Mouse (Mus musculus): ENCODE results near the gene Epn2. TPM values are rescaled to one million over a fixed set of nuclear protein-coding genes. Genes with fewer than 3 reads are reported as not detected.
A peak's percentile ranks its signal among the peaks of the same experiment; 100 is the strongest.

The Epn2 gene
- polyA plus RNA-seq, 1 experiment, result 84.5 TPM

- 3% methylated on average over 17 of the region's 17 CpGs for WGBS
These were observed 925 bp downstream of the Epn2 start for GRCm38 (mm10) chr11:61578541-61578982.

GRCm38 (mm10) chr11:61577991-61578390 lies 1.5 kb downstream of the Epn2 start:
- Histone ChIP-seq H3K4me1 (ENCODE audit: control insufficient read depth, insufficient read depth, low read length) (peaks cover 6% of the 10 kb centered on the region; the same call in 1 of the 2 replicates), H3K4me3 (replicated peaks; ENCODE audit: extremely low read depth, low read depth, low read length) (peak overlapping the region; percentile 70)
- 8% methylated on average over 5 of the region's 5 CpGs for WGBS
- TF ChIP-seq POLR2A (IDR thresholded peaks at IDR 0.05; ENCODE audit: borderline replicate concordance, extremely low read depth, low read depth, low read length), result no peak
- no peak for TF ChIP-seq CTCF (IDR thresholded peaks at IDR 0.05; ENCODE audit: insufficient read depth, low read length)
- no peak for DNase-seq

More at GRCm38 (mm10) chr11:61578541-61578982, 925 bp downstream of the Epn2 start:
- Histone ChIP-seq H3K4me1 (ENCODE audit: control insufficient read depth, insufficient read depth, low read length) (peaks cover 4% of the 10 kb centered on the region; the same call in 1 of the 2 replicates), H3K4me3 (replicated peaks; ENCODE audit: extremely low read depth, low read depth, low read length) (peak overlapping the region; percentile 70)
- peak; percentile 63 for DNase-seq
- TF ChIP-seq POLR2A (IDR thresholded peaks at IDR 0.05; ENCODE audit: borderline replicate concordance, extremely low read depth, low read depth, low read length) (no peak), CTCF (IDR thresholded peaks at IDR 0.05; ENCODE audit: insufficient read depth, low read length) (no peak)

- Histone ChIP-seq H3K4me1 (ENCODE audit: control insufficient read depth, insufficient read depth, low read length) (peaks cover 6% of the 10 kb centered on the region; the same call in 1 of the 2 replicates), H3K4me3 (replicated peaks; ENCODE audit: extremely low read depth, low read depth, low read length) (no peak overlapping the region)
- DNase-seq, result no peak
- TF ChIP-seq POLR2A (IDR thresholded peaks at IDR 0.05; ENCODE audit: borderline replicate concordance, extremely low read depth, low read depth, low read length) (no peak), CTCF (IDR thresholded peaks at IDR 0.05; ENCODE audit: insufficient read depth, low read length) (no peak)
These were observed 2.1 kb downstream of the Epn2 start for GRCm38 (mm10) chr11:61577349-61577748.

- DNase-seq, result no peak
- TF ChIP-seq POLR2A (IDR thresholded peaks at IDR 0.05; ENCODE audit: borderline replicate concordance, extremely low read depth, low read depth, low read length) (no peak), CTCF (IDR thresholded peaks at IDR 0.05; ENCODE audit: insufficient read depth, low read length) (0 out of 2 replicates have a peak, but pooled peaks have one; percentile 1)
- 46% methylated on average over 4 of the region's 4 CpGs for WGBS
These were observed 6.2 kb downstream of the Epn2 start for GRCm38 (mm10) chr11:61573266-61573665.

GRCm38 (mm10) chr11:61571225-61571624 lies 8.3 kb downstream of the Epn2 start:
- 78% methylated on average over 3 of the region's 3 CpGs for WGBS
- Histone ChIP-seq H3K4me1 (ENCODE audit: control insufficient read depth, insufficient read depth, low read length) (peaks cover 24% of the 10 kb centered on the region), H3K4me3 (replicated peaks; ENCODE audit: extremely low read depth, low read depth, low read length) (no peak overlapping the region)
- DNase-seq, result no peak
- TF ChIP-seq POLR2A (IDR thresholded peaks at IDR 0.05; ENCODE audit: borderline replicate concordance, extremely low read depth, low read depth, low read length), result no peak
- no peak for TF ChIP-seq CTCF (IDR thresholded peaks at IDR 0.05; ENCODE audit: insufficient read depth, low read length)

More at GRCm38 (mm10) chr11:61573266-61573665, 6.2 kb downstream of the Epn2 start:
- H3K4me3 ChIP-seq (replicated peaks; ENCODE audit: extremely low read depth, low read depth, low read length), result no peak overlapping the region
- peaks cover 21% of the 10 kb centered on the region for H3K4me1 ChIP-seq (ENCODE audit: control insufficient read depth, insufficient read depth, low read length)

DNA sequence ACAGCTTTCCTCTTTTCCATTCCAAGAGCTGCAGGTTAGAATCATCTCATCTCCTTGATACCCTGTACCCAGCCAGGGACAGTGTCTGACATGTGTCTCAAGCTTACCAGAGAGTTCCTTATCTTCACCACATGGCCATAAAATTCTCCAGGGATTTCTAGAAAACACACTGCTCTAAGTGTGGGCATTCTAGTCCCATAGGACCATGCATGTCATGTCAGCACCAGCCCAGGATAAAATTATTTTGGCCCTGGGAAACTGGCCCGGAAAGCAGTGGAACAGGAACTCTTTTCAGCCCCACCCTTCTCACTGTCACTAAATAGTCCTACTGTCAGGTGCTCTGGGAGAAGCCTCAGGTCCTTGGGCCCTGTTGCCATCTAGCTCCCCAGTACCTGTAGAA lies 9.8 kb downstream of the Epn2 start:
- H3K4me1 ChIP-seq (ENCODE audit: control insufficient read depth, insufficient read depth, low read length), result peaks cover 29% of the 10 kb centered on the region
- no peak for DNase-seq
- 39% methylated on average over 1 of the region's 1 CpGs for WGBS
- TF ChIP-seq CTCF (IDR thresholded peaks at IDR 0.05; ENCODE audit: insufficient read depth, low read length) (no peak), POLR2A (IDR thresholded peaks at IDR 0.05; ENCODE audit: borderline replicate concordance, extremely low read depth, low read depth, low read length) (no peak)
- no peak overlapping the region for H3K4me3 ChIP-seq (replicated peaks; ENCODE audit: extremely low read depth, low read depth, low read length)

- peak; percentile 45 for DNase-seq
- Histone ChIP-seq H3K4me1 (ENCODE audit: control insufficient read depth, insufficient read depth, low read length) (peaks cover 54% of the 10 kb centered on the region), H3K4me3 (replicated peaks; ENCODE audit: extremely low read depth, low read depth, low read length) (no peak overlapping the region)
- 40% methylated on average over 2 of the region's 2 CpGs for WGBS
- TF ChIP-seq CTCF (IDR thresholded peaks at IDR 0.05; ENCODE audit: insufficient read depth, low read length), result no peak
- no peak for TF ChIP-seq POLR2A (IDR thresholded peaks at IDR 0.05; ENCODE audit: borderline replicate concordance, extremely low read depth, low read depth, low read length)
These were observed 14.9 kb downstream of the Epn2 start for GRCm38 (mm10) chr11:61564566-61564965.

DNA sequence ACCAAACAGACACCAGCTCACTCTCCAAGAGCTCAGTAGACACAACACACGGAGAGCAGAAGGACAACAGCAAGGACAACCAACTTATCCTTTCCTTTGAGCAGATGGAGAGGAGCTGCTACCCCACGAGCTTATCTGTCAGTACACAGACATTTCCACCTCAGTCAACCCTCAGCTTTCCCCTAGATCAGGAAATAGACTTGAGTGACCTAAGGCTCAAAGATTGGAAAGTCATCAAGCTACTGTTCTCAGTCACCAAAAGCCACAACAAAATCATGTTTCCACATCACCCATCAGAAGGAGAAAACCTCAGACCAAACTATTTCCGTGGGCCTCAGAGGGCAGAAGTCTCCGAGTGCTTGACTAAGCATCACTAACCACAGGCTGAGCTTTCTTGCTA lies 15.5 kb downstream of the Epn2 start:
- no peak for DNase-seq
- TF ChIP-seq POLR2A (IDR thresholded peaks at IDR 0.05; ENCODE audit: borderline replicate concordance, extremely low read depth, low read depth, low read length), result no peak
- TF ChIP-seq CTCF (IDR thresholded peaks at IDR 0.05; ENCODE audit: insufficient read depth, low read length), result no peak
- WGBS, result 32% methylated on average over 4 of the region's 4 CpGs

GRCm38 (mm10) chr11:61562421-61562820 lies 17.1 kb downstream of the Epn2 start:
- DNase-seq, result no peak
- H3K4me1 ChIP-seq (ENCODE audit: control insufficient read depth, insufficient read depth, low read length), result peaks cover 50% of the 10 kb centered on the region
- TF ChIP-seq CTCF (IDR thresholded peaks at IDR 0.05; ENCODE audit: insufficient read depth, low read length), result no peak
- TF ChIP-seq POLR2A (IDR thresholded peaks at IDR 0.05; ENCODE audit: borderline replicate concordance, extremely low read depth, low read depth, low read length), result no peak
- 22% methylated on average over 5 of the region's 5 CpGs for WGBS
- H3K4me3 ChIP-seq (replicated peaks; ENCODE audit: extremely low read depth, low read depth, low read length), result no peak overlapping the region

More for the DNA sequence above, 15.5 kb downstream of the Epn2 start:
- H3K4me1 ChIP-seq (ENCODE audit: control insufficient read depth, insufficient read depth, low read length), result peaks cover 52% of the 10 kb centered on the region
- no peak overlapping the region for H3K4me3 ChIP-seq (replicated peaks; ENCODE audit: extremely low read depth, low read depth, low read length)

DNA sequence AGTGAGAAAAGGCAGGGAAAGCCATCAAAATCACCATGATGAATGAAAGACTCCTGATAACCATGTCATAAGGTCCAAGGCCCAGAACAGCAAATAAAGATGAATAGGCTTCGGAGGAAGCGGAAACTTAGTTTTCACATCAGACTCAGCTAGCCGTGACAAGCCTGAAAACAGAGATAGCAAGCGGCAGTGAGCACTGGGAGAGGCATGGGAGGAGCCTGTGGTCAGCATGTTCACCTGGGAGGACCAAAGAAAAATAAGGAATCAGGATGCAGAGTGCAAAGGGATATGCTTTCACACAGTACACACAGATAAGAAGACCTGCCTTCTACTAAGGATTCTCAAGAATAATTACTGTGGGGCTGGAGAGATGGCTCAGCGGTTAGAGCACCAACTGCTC lies 19.9 kb downstream of the Epn2 start:
- 57% methylated on average over 5 of the region's 5 CpGs for WGBS
- TF ChIP-seq CTCF (IDR thresholded peaks at IDR 0.05; ENCODE audit: insufficient read depth, low read length) (no peak), POLR2A (IDR thresholded peaks at IDR 0.05; ENCODE audit: borderline replicate concordance, extremely low read depth, low read depth, low read length) (no peak)

More for the DNA sequence above, 19.9 kb downstream of the Epn2 start:
- no peak for DNase-seq
- no peak overlapping the region for H3K4me3 ChIP-seq (replicated peaks; ENCODE audit: extremely low read depth, low read depth, low read length)
- peaks cover 38% of the 10 kb centered on the region for H3K4me1 ChIP-seq (ENCODE audit: control insufficient read depth, insufficient read depth, low read length)

Measured in lung, adult 2 months (tissue).